Mouse (Mus musculus) small intestine, adult 2 months (tissue): ENCODE data around the gene Fancd2. TPM values are rescaled to one million over a fixed set of nuclear protein-coding genes. Genes with fewer than 3 reads are reported as not detected.

Source experiments
- H3K27ac ChIP-seq: fragments of 200-500 bp; 2 replicates; pipeline ENCODE4 v1.5.1; 2012; ENCODE audit warnings: low read depth, low read length, control low read depth, inconsistent platforms; ENCODE audit not compliant: insufficient read depth
- H3K27me3 ChIP-seq: fragments of 200-500 bp; 2 replicates; pipeline ENCODE4 v1.6.1; 2012; ENCODE audit warnings: mild to moderate bottlenecking, moderate library complexity, low read length, inconsistent platforms; ENCODE audit not compliant: control insufficient read depth, insufficient read depth
- H3K36me3 ChIP-seq: fragments of 200-500 bp; 2 replicates; pipeline ENCODE4 v1.6.1; 2012; ENCODE audit warnings: mild to moderate bottlenecking, low read length, control low read depth, inconsistent platforms; ENCODE audit not compliant: control insufficient read depth, insufficient read depth
- H3K4me1 ChIP-seq: fragments of 200-500 bp; 2 replicates; pipeline ENCODE4 v1.6.1; 2012; ENCODE audit warnings: low read length, inconsistent platforms, mixed read lengths; ENCODE audit not compliant: control insufficient read depth, insufficient read depth, insufficient read length
- H3K4me3 ChIP-seq: fragments of 200-500 bp; 2 replicates; pipeline ENCODE4 v1.5.1; 2012; ENCODE audit warnings: low read depth, mild to moderate bottlenecking, control low read depth, inconsistent platforms, low read length, moderate library complexity
- CTCF ChIP-seq: fragments of 200-500 bp; IDR thresholded peaks from 2 replicates; pipeline ENCODE4 v1.5.1; 2012; ENCODE audit warnings: low read depth, mild to moderate bottlenecking, control low read depth, inconsistent platforms, low read length, moderate library complexity, mixed read lengths; ENCODE audit not compliant: insufficient replicate concordance, insufficient read length; ENCODE audit errors: extremely low read depth
- POLR2A ChIP-seq: fragments of 200-500 bp; IDR thresholded peaks from 2 replicates; pipeline ENCODE4 v1.6.1; 2012; ENCODE audit warnings: low read depth, mild to moderate bottlenecking, control low read depth, inconsistent platforms, low read length, moderate library complexity
- WGBS: fragments of 180-500 bp; shearing (Covaris S2); methylation state at CpG from one replicate; pipeline ENCODE4 v1.1.7; 2018; 5-methylcytosine and 5-hydroxymethylcytosine counted together
- polyA plus RNA-seq: library from polyadenylated mRNA; depleted of rRNA; stranded (reverse); fragments of >200 nt; gene quantifications from 2 replicates; pipeline ENCODE4 v1.2.3, GENCODE M21; 2012; rRNA removed

Fancd2 gene
- polyA plus RNA-seq, 1 experiment = 0.93 TPM

DNA sequence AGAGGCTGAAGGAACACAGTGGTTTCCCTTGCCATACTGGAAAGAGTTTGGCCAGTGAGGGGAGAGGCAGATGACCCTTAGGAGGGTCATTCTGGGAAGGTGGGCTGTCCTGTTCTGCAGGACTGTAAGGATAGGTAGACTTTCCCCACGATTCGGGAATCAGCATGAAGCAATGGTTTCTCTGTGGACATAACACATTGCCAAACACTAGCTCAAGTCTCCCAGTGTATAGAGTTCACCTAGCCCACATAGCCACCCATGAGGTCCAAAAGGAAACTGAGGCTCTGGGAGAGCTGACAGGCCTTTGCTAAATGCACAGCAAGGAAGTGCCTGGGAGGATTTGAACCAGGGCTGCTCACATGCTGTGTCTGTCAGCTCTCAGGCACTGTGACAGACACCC lies 112.5 kb downstream of the Fancd2 start:
- H3K36me3 ChIP-seq = peaks cover 32% of the 10 kb centered on the region
- peak overlapping the region; percentile 57 for H3K27ac ChIP-seq
- 94% methylated on average over 2 of the region's 2 CpGs for WGBS
- peaks cover 25% of the 10 kb centered on the region; the same call in 1 of the 2 replicates for H3K4me1 ChIP-seq
- H3K4me3 ChIP-seq = no peak overlapping the region
- no peaks in the 10 kb centered on the region for H3K27me3 ChIP-seq
- TF ChIP-seq CTCF = no peak

DNA sequence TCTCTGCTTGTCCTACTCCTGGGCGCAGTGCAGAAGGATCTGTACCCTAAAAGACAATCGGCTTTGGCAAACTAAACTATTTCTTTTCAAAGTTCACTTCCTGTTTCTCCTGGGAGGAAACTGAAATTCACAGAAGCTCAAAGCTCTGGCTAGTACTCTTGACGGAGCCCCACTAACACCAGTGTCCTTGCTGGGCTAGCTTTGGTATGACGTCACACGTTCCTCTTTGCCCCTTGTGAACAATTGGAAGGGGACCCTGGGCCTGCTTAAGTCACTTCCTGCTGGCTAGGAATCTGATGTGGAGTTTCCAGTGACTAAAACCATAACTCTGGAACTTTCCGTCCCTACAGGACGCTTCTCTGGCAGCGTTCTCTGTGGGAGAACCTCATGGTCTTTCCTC lies 113.3 kb downstream of the Fancd2 start:
- H3K4me3 ChIP-seq = no peak overlapping the region
- 39% methylated on average over 8 of the region's 8 CpGs for WGBS
- TF ChIP-seq POLR2A = no peak
- peak overlapping the region; percentile 57 for H3K27ac ChIP-seq
- no peaks in the 10 kb centered on the region for H3K27me3 ChIP-seq
- peaks cover 25% of the 10 kb centered on the region; the same call in 1 of the 2 replicates for H3K4me1 ChIP-seq
- peaks cover 39% of the 10 kb centered on the region for H3K36me3 ChIP-seq

Other genes starting within 250 kb of the Fancd2 start
- not detected in 2 replicates for gene Cpne9, start 249.4 kb upstream of the Fancd2 start, polyA plus RNA-seq
- 7.4 and 12.9 TPM in 2 replicates for gene Brpf1, start 224.5 kb upstream of the Fancd2 start, polyA plus RNA-seq
- 7.9 and 10.9 TPM in 2 replicates for gene Ogg1, start 204.7 kb upstream of the Fancd2 start, polyA plus RNA-seq
- gene Camk1, start 187.7 kb upstream of the Fancd2 start, polyA plus RNA-seq = 16.6 and 19.2 TPM in 2 replicates
- 10.9 and 24.5 TPM in 2 replicates for gene Tada3, start 153.8 kb upstream of the Fancd2 start, polyA plus RNA-seq
- 45.9 and 96.0 TPM in 2 replicates for gene Arpc4, start 153.6 kb upstream of the Fancd2 start, polyA plus RNA-seq
- gene Ttll3, start 142.4 kb upstream of the Fancd2 start, polyA plus RNA-seq = 5.9 and 14.9 TPM in 2 replicates
- 25.8 and 71.6 TPM in 2 replicates for gene Rpusd3, start 112.3 kb upstream of the Fancd2 start, polyA plus RNA-seq
- 156 and 346 TPM in 2 replicates for gene Cidec, start 95.9 kb upstream of the Fancd2 start, polyA plus RNA-seq
- 36.9 and 39.4 TPM in 2 replicates for gene Jagn1, start 89.1 kb upstream of the Fancd2 start, polyA plus RNA-seq
- gene Il17re, start 73.2 kb upstream of the Fancd2 start, polyA plus RNA-seq = 6.8 and 11.4 TPM in 2 replicates
- 189 and 786 TPM in 2 replicates for gene Il17rc, start 60.3 kb upstream of the Fancd2 start, polyA plus RNA-seq
- gene Creld1, start 48.4 kb upstream of the Fancd2 start, polyA plus RNA-seq = 5.7 and 6.6 TPM in 2 replicates
- 0.05 TPM in 1 of 2 replicates, not detected in the other for gene Prrt3, start 29.8 kb upstream of the Fancd2 start, polyA plus RNA-seq
- 13.9 and 19.7 TPM in 2 replicates for gene Emc3, start within 50 bp of the Fancd2 start, polyA plus RNA-seq
- not detected in 2 replicates for gene Fancd2os, start 69.0 kb downstream of the Fancd2 start, polyA plus RNA-seq
- gene Brk1, start 73.1 kb downstream of the Fancd2 start, polyA plus RNA-seq = 36.4 and 71.2 TPM in 2 replicates
- 6.0 and 7.8 TPM in 2 replicates for gene Vhl, start 92.3 kb downstream of the Fancd2 start, polyA plus RNA-seq
- gene Irak2, start 106.8 kb downstream of the Fancd2 start, polyA plus RNA-seq = 35.4 and 97.6 TPM in 2 replicates
- 11.3 and 16.6 TPM in 2 replicates for gene Tatdn2, start 165.4 kb downstream of the Fancd2 start, polyA plus RNA-seq
- 14.0 and 50.2 TPM in 2 replicates for gene Ghrl, start 188.2 kb downstream of the Fancd2 start, polyA plus RNA-seq
- gene Sec13, start 209.1 kb downstream of the Fancd2 start, polyA plus RNA-seq = 168 and 249 TPM in 2 replicates